Mouse (Mus musculus) ZHBTc4 (cell line): Measurements from ENCODE around the gene Ccr7.

Source experiments
- DNase-seq: peaks from one replicate; pipeline ENCODE4 v3.0.0-alpha.2; 2011; ENCODE audit warnings: low read depth, low spot score

Gene Ccr7

DNA sequence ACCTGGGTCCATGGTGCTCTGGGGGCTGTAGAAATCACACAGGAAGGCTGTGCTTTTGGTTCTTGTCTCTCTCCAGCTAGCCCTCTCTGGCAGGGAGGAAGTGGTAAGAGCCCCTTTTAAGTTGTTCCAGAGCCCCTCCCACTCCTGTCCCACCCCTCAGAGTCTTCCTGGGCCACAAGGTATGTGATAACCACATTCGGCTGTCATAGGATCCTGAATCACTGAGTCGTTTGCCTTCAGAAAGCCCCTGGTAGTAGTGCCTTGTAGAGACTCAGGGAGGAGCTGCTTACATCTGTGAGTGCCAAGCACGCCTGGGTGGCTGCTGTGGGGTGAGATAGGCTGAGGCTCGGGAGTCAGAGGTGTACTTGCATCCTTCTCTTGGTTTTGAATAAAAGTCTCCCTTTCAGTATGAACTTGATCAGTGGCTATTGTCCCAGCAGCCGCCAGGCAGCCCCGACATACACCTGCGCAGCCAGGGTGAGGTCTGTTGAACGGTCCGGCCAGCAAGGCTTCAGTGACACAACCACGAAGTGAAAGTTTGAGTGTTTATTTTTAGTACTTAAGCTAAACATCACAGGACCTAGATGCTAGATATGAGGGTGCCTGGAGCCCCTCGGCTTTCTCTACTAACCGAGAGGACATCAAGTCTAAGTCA lies at the start of gene Ccr7:
TSS of gene Ccr7 (minus strand) at position 91 of the 655 bp plus-strand sequence.
- DNase-seq: no peak

DNA sequence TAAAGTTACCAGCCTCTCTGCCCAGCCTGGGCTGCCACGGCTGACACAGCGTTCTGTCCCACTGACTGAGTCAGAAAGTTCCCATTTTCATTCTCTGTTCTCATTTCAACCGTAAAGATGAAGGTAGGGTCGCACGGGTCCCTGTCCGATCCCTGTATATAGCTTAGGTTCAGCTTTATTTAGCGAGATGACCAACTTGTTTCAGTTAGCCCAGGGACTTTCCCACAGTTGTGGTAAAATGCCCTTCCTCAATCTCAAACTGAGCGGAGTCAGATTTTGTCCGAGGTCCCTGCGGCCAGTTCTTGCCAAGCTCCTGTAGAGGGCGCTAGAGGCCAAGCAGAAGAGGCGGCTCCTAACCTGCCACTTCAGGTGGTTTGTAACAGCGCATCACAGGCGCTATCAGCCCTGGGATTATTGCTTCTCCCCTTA lies 34.3 kb upstream of the Ccr7 start:
- peak; percentile 89 for DNase-seq

DNA sequence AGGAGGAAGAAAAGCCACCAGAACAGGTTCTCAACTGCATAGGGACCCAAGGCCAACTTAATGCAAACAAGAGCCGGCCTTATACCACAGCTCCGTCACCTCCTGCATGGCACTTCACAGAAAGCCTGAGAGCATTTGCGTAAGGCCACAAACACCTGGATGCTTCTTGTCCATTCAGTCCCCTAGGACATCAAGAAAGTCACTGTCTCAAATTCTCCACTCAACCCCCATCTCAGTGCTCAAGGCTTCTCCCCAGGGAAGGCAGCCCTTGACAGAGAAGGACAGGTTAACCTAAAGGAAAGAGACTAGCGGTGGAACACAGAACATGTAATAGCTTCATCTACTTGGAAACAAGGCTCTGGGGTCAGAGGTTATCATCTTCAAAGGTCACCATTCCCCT lies 32.5 kb upstream of the Ccr7 start:
- DNase-seq: no peak

DNA sequence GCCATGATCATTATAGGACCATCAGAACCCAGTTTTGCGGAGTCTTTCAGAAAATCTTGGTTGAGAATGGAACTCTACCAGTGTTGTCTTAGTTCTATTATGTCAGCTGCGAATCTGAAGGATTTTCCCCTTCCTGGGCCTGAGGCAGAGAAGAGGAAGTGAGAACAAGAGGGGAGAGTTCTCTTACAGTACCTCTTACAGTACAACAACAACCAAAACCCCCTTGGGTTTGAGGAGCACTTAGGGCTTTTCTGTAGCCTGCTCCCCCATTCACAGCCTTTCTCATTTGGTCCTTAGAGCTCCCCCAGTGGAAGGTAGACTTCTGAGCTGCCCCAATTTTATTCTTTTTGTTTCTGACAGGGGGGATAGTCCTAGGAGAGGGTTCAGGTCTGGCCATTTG lies 32.0 kb upstream of the Ccr7 start:
- DNase-seq: no peak

DNA sequence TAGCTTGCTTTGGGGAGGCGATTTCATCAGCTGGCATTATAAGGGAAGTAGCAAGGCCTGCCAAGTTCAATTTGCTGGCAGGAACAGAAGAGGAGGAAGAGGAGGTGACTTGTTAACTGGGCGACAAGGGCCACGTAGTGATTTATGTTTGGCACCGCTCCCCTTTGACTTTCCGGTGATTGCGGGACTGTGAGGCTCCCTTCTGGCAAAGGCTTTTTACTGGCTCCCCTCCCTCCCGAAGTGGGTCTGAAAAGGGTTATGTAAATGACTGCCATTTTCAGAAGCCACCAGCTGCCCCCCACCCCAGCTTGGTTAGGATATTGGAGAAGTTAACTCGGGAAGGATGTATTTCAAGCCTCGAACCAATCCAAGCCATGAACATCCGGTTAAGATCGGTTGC lies 27.7 kb upstream of the Ccr7 start:
- DNase-seq: no peak

DNA sequence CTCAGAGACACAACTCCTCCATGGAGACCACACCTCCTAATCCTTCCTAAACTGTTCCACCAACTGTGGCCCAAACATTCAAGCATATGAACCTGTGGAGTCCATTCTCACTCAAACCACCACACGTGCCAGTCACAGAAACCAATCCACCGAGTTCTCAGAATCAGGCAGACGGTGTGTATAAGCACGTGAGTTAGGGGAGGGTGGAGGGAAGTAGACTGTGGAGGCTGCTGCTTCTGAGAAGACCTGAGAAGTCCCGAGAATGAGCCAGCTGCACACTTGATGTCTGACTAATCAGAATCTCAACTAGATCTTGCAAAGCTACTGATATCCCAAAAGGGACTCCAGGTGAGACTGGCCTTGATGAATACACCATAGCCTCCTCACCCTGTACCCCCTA lies 25.2 kb upstream of the Ccr7 start:
- no peak for DNase-seq

DNA sequence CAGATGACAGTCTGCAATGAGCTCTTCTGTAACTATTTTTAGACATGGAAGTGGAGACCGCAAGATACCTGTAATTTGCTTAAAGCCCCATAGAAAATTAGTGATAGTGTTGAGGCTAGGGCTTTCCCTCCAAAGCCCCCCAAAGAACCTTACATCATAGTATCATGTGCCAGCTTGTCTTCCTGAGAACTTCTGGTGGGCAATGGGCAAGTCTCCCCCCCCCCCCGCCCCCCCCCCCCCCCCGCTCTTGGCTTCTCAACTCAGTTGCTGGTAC lies 23.0 kb upstream of the Ccr7 start:
- no peak for DNase-seq

DNA sequence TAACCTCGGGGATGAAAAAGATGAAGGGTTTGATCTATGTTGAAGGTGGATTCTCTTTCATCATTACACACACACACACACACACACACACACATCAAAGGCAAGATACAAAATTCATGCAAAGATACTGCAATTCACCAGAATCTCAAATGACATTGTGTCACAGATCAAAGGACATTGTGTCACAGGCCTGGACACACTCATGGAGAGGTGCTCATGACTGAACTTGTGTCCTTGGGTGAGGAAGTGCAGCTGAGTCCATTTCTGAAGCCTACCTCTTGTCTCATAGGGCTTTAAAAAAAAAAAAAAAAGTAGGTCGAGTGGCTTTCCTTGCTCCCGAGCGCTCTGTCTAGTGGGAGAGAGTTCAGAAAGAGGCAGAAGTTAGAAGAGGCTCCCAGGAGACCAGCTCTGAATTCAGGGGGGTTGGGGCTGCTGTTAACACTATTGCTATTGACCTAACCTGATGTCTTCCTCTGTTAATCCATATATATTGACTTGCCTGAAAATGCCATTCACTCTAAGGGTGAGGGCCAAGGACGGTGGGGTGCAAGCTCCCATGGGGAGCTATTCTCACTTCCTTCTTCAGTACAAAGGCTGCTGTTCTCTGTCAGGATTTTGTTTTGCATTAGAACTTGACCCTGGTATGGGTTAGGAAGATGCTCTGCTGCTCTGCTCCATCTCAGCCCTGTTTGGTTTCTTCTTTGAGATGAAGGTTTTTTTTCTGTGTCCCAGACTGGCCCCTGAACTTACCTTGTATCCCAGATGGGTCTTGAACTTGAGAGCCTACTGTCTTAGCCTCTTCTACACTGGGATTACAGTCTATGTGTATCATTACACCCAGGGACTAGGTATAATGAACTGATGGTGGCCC lies 22.4 kb upstream of the Ccr7 start:
- no peak for DNase-seq

DNA sequence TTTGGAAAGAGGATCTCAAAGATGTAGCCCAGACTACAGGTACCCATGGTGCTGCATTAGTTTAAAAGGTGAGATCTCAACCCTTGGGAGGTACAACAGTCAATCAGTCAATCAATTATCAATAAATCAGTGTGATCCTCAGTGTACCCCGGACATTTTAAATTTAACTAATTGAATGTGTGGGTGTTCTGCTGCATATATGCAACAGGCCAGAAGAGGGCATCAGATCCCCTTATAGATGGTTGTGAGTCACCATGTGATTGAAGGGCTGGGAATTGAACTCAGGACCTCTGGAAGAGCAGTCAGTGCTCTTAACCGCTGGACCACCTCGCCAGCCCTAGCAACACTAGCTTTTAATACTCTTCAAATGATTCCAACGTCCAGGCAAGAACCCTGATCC lies 17.1 kb upstream of the Ccr7 start:
- no peak for DNase-seq

DNA sequence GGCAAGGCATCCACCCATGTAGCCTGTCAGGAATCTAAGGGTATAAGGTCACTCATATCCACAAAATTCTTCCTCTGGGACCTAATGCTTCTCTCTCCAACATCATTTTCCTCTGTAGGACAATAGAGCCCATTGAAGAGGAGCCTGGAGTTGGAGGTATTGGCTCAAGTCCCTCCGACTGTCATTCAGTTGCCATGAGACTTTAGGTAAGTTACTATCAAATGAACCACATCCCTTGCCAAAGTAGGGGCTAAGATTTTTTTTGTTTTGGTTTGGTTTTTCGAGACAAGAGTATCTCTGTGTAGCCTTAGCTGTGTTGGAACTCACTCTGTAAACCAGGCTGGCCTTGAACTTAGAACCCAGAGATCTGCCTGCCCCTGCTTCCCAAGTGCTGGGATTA lies 16.6 kb upstream of the Ccr7 start:
- no peak for DNase-seq

DNA sequence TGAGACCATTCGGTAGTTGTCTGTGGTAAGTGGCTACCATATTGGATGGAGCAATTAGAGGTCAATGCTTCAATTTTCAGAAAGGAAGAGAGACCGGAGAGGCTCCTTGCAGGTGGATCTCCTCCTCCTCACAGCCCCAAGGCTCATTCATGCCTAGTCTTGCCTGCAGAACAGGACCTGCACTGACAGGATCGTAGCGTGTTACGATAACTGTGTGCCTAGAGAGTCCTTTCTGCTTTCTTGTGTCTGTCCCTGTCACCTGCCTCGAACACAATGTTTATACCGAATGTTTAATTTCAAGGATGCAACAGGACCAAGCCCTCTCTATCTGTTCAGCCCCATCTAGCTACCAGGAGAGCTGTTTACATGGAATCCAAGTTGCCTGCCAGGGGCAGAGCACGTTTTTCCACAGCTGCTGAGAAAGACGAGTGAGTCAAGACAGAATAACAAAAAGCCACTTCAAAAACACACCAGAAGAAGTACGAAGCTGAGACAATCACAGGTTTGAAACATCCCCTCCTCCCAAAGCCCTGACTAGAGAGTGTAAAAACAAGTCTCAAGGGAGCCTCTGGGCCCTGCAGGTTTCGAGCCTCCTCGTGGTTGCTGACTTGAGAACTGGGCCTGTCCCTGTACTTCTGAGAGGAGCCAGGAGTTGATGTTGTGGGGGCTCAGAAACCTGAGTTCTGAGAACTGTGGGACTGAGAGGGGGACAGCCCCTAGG lies 15.8 kb upstream of the Ccr7 start:
- DNase-seq: no peak

DNA sequence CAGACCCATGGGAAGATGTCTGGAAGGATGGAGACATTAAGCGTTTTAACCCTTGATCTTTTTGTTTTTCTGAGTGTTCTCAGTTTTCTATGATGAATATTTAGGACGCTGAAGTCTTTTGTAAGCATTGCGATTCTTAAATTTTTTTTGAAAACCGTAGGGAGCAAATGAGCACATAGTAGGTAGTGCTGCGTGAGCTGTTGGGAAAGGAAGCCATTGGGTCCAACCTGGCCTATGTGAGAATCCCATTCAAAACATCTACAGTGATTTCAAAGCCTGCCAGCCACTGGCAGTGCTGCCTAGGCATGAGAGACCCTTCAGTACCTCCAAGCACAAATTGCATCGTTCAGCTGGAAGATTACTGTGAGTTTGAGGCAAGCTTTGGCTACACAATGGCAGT lies 15.1 kb upstream of the Ccr7 start:
- DNase-seq: no peak

DNA sequence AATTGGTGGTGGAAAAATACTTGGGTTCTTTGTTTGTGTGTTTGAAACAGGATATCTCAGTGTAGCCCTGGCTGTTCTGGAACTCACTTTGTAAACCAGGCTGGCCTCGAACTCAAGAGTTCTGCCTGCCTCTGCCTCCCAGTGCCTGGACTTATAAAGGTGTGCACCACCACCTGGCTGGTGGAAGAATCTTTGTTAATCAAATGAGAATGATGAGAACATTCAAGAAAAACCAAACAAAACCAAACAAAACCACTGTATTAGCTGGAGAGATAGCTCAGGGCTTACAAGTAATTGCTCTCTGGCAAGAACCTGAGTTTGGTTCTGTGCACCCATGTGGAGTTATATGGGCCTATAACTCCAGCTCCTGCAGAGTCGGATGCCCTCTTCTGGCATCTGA lies 14.6 kb upstream of the Ccr7 start:
- no peak for DNase-seq

DNA sequence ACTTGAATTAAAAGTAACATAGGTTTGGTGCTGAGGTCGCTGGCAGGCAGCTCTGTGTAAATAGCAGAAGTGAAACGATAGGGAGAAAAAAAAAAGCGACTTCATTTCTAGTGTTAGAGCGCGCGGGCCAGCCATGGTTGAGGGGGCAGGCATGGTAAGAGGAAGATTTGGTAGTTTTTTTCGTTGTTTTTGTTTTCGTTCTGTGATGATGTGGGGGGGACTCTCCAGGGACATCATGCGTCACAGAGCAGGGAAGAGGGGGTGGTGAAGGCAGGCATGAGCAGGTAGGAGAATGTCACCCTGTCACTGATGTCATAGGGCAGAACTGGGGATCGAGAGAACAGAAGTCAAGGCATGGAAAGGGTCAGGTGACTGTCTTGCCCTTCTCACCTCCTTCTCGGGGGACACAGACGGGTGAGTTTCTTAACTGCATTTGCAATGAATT lies 13.2 kb upstream of the Ccr7 start:
- DNase-seq: no peak

DNA sequence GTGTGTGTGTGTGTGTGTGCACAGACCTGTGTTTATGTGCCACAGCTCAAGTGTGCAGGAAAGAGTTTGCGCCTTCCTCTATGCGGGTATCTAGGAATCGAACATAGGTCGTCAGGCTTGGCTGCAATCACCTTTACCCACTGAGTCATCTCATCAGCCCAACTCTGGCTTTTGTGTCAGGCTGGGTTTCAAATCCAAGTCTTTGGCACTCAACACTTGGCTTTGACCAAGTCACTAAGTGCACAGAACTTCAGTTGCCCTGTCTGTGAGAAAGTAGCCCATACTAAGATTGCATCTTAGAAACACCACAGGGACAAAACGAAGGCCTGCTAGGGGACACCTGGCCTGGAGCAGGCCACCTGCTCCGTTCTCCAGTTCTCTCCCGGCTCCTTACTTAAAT lies 12.7 kb upstream of the Ccr7 start:
- no peak for DNase-seq

DNA sequence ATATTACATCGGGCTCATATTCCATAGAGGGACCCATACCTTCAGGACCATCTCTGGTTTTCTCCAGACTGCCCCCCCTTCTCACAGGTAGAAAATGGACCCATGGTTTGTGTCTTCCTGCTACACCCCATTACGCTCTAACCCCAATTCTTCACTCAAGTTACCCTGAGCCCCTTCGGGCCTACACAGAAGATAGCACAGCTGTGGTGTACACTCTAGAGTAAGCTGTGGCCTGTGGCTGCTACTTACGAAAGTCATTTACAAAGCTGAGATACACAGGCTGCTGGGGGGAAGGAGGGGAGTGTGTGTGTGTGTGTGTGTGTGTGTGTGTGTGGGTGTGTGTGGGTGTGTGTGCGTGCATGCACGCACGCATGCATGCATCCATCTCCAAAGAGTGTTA lies 11.4 kb upstream of the Ccr7 start:
- no peak for DNase-seq

DNA sequence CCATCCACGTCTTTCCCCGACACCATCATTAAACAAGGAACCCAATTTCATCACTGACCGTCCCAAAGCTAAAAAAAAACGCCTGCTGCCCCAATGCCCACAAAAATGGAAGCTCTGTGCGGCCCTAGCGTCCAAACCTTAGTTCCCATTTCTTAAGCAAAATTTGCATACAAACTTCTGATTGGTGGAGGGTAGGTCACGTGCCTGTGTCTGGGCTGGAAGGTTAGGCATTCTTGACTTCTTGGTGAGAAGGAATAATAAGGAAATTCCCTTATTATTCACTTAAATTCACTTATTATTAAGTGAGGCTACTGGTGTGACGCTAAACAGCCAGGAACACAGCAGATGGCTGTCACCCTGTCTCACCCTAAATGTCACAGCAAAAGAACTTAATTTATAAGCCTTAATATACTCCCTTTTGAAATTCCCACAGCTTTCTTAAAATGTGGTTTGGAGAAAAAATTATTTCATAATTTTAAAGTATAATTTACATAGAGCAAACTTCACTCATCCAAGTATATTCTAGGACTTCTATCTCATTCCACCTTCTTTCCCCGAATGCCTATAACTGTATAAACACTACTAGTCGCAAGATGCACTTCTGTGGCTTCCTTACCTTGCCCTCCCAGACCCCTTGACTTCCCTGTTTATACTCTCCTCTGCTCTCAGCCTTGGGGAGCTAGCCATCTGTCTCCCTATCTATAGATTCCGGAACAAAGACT lies 10.3 kb upstream of the Ccr7 start:
- no peak for DNase-seq

DNA sequence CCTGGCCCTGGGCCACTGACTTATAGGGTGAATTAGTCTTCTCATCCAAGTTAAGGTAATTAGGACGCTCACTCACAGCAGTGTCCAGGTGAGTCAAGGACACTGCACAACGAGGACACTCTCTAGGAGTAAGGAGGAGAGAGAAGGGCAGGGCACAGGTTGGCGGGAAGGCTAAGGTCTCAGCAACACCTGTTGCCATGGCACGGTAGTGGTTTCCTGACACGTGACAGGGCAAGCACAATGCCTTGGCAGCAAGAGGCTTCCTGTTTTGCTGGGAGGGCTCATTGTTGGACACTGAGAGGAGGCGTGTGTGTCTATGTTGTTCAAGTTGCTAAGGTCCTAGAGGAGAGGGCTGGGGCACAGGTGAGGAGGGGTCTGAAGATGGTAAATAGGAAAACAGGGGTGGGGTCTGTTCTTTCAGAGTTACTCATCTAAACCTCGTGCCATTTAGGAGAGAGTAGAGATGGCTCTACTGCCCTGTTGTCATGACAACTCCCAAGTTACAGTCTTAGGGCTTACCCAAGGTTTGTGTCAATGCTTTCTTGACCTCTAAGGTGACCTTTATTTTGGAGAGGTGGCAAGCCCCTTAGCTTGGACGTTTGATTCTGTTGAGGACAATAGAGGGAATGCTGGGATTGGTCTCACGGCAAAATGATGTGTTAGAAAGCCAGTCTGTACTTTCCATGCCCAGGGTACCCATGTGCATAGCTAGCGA lies 8.3 kb upstream of the Ccr7 start:
- DNase-seq: peak; percentile 52

DNA sequence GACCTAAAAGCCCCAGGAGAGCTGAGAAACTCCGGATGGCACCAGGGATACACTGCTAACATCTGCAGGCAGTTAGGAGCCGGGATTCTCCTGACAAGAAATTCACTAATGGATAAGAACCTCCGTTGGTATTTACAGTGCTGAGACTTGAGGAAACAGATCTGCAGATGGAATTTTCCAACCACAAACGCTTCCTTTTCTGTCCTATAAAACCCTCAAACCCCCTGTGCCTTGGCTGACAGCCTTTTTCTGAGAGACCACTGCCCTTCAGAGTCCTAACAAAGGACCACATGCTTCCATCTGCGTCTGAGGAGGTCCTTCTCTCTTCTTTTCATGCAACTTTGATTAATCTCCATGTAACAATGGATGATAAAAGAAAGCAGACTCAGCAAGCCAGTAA lies 6.8 kb upstream of the Ccr7 start:
- no peak for DNase-seq

DNA sequence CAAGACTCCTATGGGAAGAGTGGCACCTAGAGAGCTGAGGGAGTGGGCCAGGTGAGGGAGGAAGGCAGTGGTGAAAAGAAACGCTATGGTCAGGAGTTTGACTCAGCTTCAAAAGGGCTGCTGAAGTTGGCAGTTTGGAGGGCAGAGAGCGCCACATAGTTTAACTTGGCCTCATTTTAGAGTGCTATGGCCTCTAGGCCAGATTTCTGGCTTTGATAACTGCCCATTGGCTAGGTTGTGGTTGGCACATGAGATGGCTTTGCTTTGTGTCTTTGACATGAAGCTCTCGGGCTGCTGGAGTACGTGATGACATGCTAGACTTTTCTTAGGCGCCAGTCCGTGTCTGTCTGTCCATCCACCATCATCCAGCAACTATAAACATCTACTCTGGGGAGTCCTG lies 5.4 kb upstream of the Ccr7 start:
- DNase-seq: no peak

DNA sequence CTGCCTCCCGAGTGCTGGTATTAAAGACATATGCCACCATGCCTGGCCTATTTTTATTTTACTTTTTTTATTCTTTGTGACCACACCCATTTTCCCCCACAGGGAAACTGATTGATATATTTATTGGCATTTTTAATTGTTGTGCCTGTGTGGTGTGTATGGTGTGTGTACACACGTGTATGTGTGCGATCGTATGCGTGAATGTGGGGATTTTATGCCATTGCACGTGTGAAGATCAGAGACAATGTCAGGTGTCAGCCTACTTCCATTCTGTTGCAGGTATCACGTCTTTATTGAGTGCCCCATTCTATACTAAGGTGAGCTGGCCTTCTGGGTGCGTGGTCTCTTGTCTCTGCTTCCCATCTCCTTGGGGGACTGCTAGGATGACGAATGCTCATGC lies 940 bp upstream of the Ccr7 start:
- no peak for DNase-seq
